Mouse (Mus musculus) lung, embryonic 15.5 days (tissue): ENCODE data around the gene Ankrd28. TPM values are rescaled to one million over a fixed set of nuclear protein-coding genes. Genes with fewer than 3 reads are reported as not detected.
A peak's percentile ranks its signal among the peaks of the same experiment; 100 is the strongest.

ENCODE experiments used
- ATAC-seq: fragments of 200-750 bp; cut with Nextera tagmentation; 2 replicates; pipeline ENCODE4 v1.8.0; 2017; ENCODE audit warnings: moderate number of reproducible peaks, borderline replicate concordance; ENCODE audit not compliant: low FRiP score, low TSS enrichment; ENCODE audit errors: extremely low read depth
- H3K27ac ChIP-seq: fragments of 300-500 bp; sonication (generic); 2 replicates; pipeline ENCODE4 v1.5.1; 2015; ENCODE audit warnings: moderate library complexity, mild to moderate bottlenecking, inconsistent platforms
- H3K27me3 ChIP-seq: fragments of 300-500 bp; sonication (generic); 2 replicates; pipeline ENCODE4 v1.6.1; 2015; ENCODE audit warnings: inconsistent platforms
- H3K36me3 ChIP-seq: fragments of 300-500 bp; sonication (generic); 2 replicates; pipeline ENCODE4 v1.6.1; 2015; ENCODE audit warnings: inconsistent platforms
- H3K4me1 ChIP-seq: fragments of 300-500 bp; sonication (generic); 2 replicates; pipeline ENCODE4 v1.6.1; 2015; ENCODE audit warnings: inconsistent platforms
- H3K4me2 ChIP-seq: fragments of 300-500 bp; sonication (generic); 2 replicates; pipeline ENCODE4 v1.6.1; 2015; ENCODE audit warnings: inconsistent platforms, mild to moderate bottlenecking, moderate library complexity
- H3K4me3 ChIP-seq: fragments of 300-500 bp; sonication (generic); 2 replicates; pipeline ENCODE4 v1.5.1; 2015; ENCODE audit warnings: mild to moderate bottlenecking, inconsistent platforms
- H3K9ac ChIP-seq: fragments of 300-500 bp; sonication (generic); 2 replicates; pipeline ENCODE4 v1.6.1; 2015; ENCODE audit warnings: inconsistent platforms
- H3K9me3 ChIP-seq: fragments of 300-500 bp; sonication (generic); 2 replicates; pipeline ENCODE4 v1.6.1; 2016; ENCODE audit warnings: inconsistent platforms
- WGBS: fragments of 180-500 bp; shearing (Covaris S2); methylation state at CpG from one replicate; pipeline ENCODE4 v1.1.7; 2015; 5-methylcytosine and 5-hydroxymethylcytosine counted together
- polyA plus RNA-seq: library from polyadenylated mRNA; unstranded; fragments of >200 nt; fragmentation: Nextera tagmentation; extraction: Ambion mirVana; gene quantifications from 2 replicates; pipeline ENCODE4 v1.2.1, GENCODE M21; 2015

Gene Ankrd28
- polyA plus RNA-seq, 1 experiment from 2014 or later = 7.9 TPM

DNA sequence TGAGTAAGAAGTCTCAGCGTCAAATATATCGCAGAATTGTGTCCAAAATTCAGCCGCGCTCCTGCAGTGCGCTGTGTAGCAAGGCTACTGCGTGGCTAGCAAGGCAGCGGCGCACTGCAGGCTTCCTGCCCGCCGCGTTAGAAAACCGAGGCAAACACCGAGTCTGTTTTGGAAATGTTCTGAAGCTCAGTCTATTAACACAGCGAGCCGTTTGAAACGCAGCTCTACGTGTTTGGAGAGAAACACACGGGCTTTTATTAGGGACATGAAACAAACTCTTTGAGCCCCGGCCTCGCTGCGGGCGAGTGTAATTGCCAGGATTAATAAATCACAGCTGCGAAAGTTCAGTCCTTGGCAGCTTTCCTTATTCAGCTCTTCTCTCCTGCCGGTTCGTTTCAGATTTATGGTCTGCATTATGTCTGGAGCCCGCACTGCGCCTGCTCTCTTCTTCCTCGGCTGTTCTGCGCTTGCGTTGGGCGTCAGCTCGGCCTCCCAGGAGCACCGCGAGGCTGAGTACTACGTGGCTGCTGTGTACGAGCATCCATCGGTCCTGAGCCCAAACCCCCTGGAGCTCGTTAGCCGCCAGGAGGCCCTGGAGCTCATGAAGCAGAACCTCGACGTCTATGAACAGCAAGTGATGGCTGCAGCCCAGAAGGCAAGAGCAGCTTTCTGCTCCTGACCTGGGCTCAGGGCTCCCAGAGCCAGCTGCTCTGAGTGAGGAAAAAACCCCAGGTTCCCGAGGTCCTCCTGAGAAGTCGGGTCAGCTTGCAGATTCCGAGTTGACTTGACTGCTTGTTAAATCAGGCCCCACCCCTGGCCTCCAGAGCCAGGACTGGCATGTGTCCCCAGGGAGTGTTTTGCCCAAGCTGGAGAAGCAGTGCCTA lies 168.5 kb downstream of the Ankrd28 start:
- Histone ChIP-seq H3K9ac (peak overlapping the region; percentile 48), H3K4me3 (peak overlapping the region; percentile 36), H3K4me2 (peak overlapping the region; percentile 76), H3K36me3 (peaks cover 2% of the 10 kb centered on the region; the same call in 1 of the 2 replicates), H3K9me3 (no peaks in the 10 kb centered on the region), H3K4me1 (peaks cover 66% of the 10 kb centered on the region), H3K27me3 (no peaks in the 10 kb centered on the region), H3K27ac (peak overlapping the region; percentile 96)
- WGBS = 5% methylated on average over 44 of the region's 44 CpGs
- peak; percentile 91 for ATAC-seq

DNA sequence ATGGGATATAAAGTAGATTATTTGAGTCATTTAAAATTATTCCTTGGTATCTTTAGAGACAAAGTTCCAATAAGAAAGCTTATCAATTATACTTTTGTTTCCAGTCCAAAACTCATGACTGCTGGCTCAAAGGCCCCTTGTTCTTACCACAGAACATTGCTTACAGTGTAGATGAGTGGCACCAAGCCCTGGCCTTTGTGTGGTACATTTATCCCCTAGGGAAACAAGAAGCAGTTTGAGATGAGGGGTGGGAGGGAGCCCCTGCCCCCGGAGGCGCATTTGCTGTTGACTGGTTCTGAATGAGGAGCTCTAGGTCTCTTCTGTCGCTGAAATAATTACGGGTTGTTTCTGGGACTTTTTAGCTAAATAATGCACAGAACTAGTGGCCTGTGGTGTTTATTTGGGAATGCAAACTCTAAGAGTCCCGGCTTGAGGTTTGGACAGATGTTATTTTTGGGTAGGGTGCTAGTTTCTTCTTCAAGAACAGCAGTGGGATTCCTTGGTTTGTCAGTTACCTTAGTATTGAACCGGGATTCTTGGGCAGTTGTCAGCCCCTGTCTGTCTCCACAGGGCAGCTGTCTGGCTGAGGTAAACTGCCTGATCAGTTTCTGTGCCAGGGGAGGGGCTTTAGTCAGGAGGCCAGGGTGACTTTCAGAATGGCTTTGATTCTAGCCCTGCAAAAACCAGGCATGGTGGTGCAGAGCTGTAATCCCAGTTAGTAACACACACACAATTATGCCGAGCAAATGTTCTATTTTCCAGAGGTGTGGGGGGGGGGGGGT lies 169.9 kb downstream of the Ankrd28 start:
- Histone ChIP-seq H3K4me2 (no peak overlapping the region), H3K4me1 (peaks cover 65% of the 10 kb centered on the region), H3K4me3 (no peak overlapping the region), H3K9me3 (no peaks in the 10 kb centered on the region), H3K27ac (peak overlapping the region; percentile 39; the same call in 1 of the 2 replicates), H3K9ac (no peak overlapping the region), H3K36me3 (no peaks in the 10 kb centered on the region), H3K27me3 (no peaks in the 10 kb centered on the region)
- no peak for ATAC-seq
- WGBS = 72% methylated on average over 7 of the region's 7 CpGs

DNA sequence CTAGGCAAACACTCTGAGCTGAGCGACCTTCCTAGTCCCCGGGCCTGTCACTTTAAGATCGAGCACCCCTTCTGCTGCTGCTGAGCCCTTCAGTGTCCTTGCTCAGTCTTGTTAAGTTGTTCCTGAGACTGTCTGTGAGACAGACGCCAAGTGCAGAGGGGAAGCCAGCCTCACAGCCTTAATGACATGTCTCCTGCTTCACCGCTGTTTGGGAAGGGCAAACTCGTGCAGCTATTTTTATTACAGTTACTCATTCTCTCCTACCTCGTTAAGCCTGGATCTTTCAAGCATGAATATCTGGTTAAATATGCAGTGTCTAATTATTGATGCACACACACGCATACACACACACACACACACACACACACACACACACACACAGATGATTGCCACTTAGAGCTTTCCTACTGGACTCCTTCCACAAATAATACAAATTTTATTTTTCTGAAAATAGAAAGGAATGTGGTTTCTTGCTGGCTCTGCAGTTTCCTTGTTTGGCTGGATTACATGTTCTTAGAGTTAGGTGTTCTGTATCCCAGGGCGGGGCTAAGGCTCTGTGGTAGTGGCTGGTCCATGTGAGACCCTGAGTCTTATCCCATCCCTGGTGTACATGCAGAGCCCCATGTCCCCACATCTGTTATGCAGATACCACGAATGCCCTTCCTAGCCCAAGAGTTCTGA lies 170.8 kb downstream of the Ankrd28 start:
- no peaks in the 10 kb centered on the region for H3K9me3 ChIP-seq
- 53% methylated on average over 10 of the region's 10 CpGs for WGBS
- H3K27me3 ChIP-seq = no peaks in the 10 kb centered on the region
- peak overlapping the region; percentile 61; the same call in 1 of the 2 replicates for H3K27ac ChIP-seq
- no peaks in the 10 kb centered on the region for H3K36me3 ChIP-seq
- no peak overlapping the region for H3K4me3 ChIP-seq
- no peak overlapping the region for H3K9ac ChIP-seq
- ATAC-seq = no peak
- peaks cover 56% of the 10 kb centered on the region for H3K4me1 ChIP-seq
- H3K4me2 ChIP-seq = no peak overlapping the region

DNA sequence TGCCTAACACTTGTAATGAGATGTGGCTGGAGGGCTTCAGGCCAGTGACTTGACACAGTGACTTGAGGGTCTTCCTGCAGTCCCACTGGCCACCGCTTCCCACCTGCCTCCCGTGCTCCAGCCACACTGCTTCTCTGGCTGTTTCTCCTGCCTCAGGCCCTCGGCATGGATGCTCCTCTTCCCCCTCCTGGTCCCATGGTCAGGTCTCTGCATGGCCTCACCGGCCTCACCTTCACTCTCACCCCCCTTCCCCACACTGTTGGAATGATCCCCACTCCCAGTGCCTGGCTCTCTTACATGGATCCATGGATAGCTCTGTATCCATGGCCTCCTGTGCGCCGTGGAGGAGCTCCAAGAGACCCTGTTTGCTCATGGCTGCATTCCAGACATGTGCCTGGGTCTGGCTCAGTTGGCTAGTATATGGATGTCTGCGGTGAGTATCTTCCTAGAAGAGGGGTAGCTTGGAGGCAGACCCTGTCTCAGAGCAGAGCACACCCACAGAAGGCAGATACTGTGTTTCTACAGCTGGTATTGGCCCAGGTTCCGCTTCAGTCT lies 172.2 kb downstream of the Ankrd28 start:
- 80% methylated on average over 8 of the region's 8 CpGs for WGBS
- H3K27me3 ChIP-seq = no peaks in the 10 kb centered on the region
- H3K36me3 ChIP-seq = no peaks in the 10 kb centered on the region
- H3K4me2 ChIP-seq = no peak overlapping the region
- peaks cover 42% of the 10 kb centered on the region for H3K4me1 ChIP-seq
- H3K4me3 ChIP-seq = no peak overlapping the region
- no peaks in the 10 kb centered on the region for H3K9me3 ChIP-seq
- H3K27ac ChIP-seq = no peak overlapping the region
- no peak overlapping the region for H3K9ac ChIP-seq
- ATAC-seq = no peak

DNA sequence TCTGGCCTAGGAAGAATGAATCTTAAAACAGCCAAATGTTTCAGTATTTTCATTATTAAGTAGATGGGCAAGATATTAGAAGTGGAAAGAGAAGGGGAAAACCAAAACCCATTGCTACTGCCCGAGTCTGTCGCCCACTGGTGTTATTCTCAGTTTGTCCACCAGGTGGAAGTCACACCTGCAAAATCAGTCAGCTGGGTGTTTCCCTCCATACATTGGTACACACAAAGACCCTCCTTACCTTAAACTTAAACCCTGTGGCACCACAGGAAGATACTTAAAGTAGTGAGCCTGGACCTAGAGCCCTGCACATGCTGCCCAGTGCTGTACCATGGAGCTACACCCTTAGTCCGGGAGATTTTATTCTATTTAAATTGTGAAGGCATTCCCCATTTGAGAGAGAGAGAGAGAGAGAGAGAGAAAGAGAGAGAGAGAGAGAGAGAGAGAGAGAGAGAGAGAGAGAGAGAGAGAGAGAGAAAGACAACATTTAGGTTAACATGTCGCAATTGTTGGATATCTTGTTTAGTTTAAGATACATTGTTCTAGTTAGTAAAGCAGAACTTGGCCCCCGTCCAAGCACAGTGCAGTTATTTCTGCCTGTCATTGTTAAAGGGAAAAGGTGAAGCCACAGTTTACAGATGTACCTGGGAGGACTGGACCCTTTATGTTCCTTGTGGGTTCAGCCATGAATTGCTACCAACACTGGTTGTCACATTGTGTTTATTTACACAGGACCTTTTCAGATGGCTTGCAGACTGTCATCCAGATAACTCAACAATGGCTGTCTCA lies 173.4 kb downstream of the Ankrd28 start:
- no peak overlapping the region for H3K27ac ChIP-seq
- no peak overlapping the region for H3K4me2 ChIP-seq
- no peak overlapping the region for H3K9ac ChIP-seq
- H3K4me3 ChIP-seq = no peak overlapping the region
- H3K27me3 ChIP-seq = no peaks in the 10 kb centered on the region
- WGBS = 29% methylated on average over 5 of the region's 5 CpGs
- no peaks in the 10 kb centered on the region for H3K36me3 ChIP-seq
- ATAC-seq = no peak
- no peaks in the 10 kb centered on the region for H3K9me3 ChIP-seq
- peaks cover 34% of the 10 kb centered on the region for H3K4me1 ChIP-seq

DNA sequence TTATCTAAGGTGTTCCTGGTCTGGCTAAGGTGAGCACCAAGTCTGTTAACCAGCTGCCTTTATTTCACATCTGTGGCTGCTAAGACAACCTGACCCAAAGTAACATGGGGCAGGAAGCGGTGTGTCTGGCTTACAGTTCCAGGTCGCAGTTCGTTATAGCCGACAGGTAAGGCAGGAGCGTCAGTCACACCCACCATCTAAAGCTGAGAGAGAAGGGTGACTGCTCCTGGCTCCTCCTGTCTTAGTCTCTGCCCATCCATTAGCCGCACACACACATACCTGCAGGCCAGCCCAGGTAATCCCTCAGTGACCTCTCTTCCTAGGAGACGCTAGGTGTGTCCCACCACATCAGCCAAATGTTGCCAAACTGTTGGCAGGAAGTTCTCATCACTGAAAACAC lies 174.1 kb downstream of the Ankrd28 start:
- H3K27ac ChIP-seq = no peak overlapping the region
- no peaks in the 10 kb centered on the region for H3K36me3 ChIP-seq
- WGBS = 62% methylated on average over 7 of the region's 7 CpGs
- no peak for ATAC-seq
- H3K9me3 ChIP-seq = no peaks in the 10 kb centered on the region
- no peak overlapping the region for H3K9ac ChIP-seq
- no peak overlapping the region for H3K4me3 ChIP-seq
- H3K4me1 ChIP-seq = peaks cover 31% of the 10 kb centered on the region
- no peaks in the 10 kb centered on the region for H3K27me3 ChIP-seq
- H3K4me2 ChIP-seq = no peak overlapping the region

DNA sequence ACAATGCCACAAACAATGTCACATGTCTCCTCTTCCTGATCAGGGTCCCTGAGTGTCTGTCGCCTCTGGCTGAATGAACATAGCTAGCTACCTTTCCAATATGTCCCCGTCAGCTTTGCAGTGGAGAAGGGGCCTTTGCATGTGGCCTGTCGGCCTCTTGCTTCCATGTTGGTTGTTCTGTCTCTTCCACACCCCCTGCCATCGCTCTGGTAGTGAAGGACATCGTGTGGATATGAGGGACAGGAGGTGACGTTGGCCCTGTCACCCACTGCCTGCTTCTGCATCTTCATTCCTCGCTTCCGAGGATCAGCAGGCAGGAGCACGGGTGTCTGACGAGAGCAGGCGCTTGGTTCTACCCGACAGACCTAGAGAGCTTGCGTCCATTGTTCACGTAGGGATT lies 175.0 kb downstream of the Ankrd28 start:
- ATAC-seq = no peak
- Histone ChIP-seq H3K4me2 (no peak overlapping the region), H3K27me3 (no peaks in the 10 kb centered on the region), H3K4me3 (no peak overlapping the region), H3K4me1 (peaks cover 26% of the 10 kb centered on the region), H3K36me3 (no peaks in the 10 kb centered on the region), H3K9ac (no peak overlapping the region), H3K27ac (no peak overlapping the region), H3K9me3 (peaks cover 2% of the 10 kb centered on the region; the same call in 1 of the 2 replicates)
- 78% methylated on average over 14 of the region's 14 CpGs for WGBS

DNA sequence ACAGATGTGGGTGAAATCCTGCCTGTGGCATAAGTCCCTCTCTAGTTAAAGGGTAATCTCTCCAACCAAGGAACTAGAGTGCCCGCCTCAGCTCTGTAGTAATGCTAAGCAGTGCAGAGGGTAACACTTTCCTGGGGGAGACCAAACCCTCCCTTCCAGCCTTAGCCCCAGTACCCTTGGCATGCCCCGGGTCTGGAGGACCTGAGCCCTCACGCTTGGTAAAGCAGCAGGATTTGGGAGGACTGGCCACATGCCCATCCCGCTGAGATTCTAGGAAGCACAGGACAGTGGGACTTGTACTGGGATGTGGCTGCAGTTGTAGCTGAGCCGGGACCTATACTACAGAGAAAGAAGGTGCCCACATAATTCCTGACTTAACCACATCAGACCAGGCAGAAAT lies 175.6 kb downstream of the Ankrd28 start:
- H3K4me2 ChIP-seq = no peak overlapping the region
- no peak overlapping the region for H3K27ac ChIP-seq
- H3K9me3 ChIP-seq = peaks cover 4% of the 10 kb centered on the region; the same call in 1 of the 2 replicates
- no peak overlapping the region for H3K4me3 ChIP-seq
- H3K36me3 ChIP-seq = no peaks in the 10 kb centered on the region
- WGBS = 86% methylated on average over 5 of the region's 5 CpGs
- no peaks in the 10 kb centered on the region for H3K27me3 ChIP-seq
- no peak overlapping the region for H3K9ac ChIP-seq
- H3K4me1 ChIP-seq = peaks cover 20% of the 10 kb centered on the region
- no peak for ATAC-seq

DNA sequence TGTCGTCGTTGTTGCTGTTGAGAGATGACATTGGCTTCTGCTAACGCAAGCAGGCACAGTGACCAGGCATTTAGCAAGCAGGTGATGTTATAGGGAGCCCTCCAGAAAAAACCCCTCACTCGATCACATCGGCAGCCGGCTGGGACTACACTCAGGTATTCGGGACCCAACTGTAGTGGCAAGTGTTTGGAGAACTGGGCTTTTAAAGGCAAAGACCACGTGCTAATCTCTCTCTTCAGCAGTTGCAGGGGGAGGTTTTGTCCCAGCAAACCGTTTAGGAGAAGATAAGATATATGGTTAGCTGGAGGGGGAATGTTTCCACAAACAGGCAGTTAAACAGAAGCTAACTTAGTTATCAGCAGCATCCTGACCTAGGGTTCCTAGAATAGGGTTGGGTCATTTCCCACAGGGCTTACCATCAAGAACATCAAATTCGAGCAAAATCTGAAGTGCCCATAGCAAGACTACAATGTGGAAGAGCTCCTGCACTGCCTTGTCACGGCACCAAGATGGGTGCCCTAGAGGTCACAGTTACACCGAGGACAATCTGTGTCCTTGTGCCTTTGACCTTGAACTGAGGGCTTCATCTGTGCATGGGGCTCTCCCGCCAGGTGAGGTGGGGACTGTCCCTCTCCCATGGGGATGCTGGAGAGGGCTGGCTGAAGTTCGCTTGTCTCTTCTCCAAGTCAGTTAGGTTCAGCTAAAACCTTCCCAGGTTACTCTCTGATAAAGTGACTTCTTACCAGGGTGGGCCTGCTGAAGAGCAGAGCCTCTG lies 177.2 kb downstream of the Ankrd28 start:
- peaks cover 4% of the 10 kb centered on the region; the same call in 1 of the 2 replicates for H3K9me3 ChIP-seq
- no peak overlapping the region for H3K4me2 ChIP-seq
- no peak overlapping the region for H3K9ac ChIP-seq
- H3K4me1 ChIP-seq = peaks cover 13% of the 10 kb centered on the region
- no peak for ATAC-seq
- no peak overlapping the region for H3K27ac ChIP-seq
- H3K27me3 ChIP-seq = no peaks in the 10 kb centered on the region
- 70% methylated on average over 14 of the region's 14 CpGs for whole genome bisulfite sequencing
- no peaks in the 10 kb centered on the region for H3K36me3 ChIP-seq
- no peak overlapping the region for H3K4me3 ChIP-seq

DNA sequence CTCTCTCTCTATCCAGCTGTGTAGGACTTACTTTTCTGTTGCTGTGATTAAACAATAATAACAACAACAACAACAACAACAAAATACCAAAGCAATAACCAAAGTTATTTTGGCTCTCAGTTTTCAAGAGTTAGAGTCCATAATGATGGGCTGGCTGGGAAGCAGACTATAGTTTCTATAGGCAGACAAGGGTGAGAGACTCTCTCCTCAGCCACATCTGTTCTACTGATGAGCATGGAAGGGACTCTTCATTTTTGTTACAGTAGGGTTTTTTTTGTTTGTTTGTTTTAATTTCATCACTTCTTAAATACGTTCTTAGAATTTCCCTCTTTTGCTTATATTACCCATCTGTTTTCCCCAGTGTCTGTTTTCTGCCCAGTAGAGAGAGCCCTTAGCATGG lies 177.8 kb downstream of the Ankrd28 start:
- no peak for ATAC-seq
- Histone ChIP-seq H3K27me3 (no peaks in the 10 kb centered on the region), H3K27ac (no peak overlapping the region), H3K4me2 (no peak overlapping the region), H3K9me3 (peaks cover 4% of the 10 kb centered on the region; the same call in 1 of the 2 replicates), H3K9ac (no peak overlapping the region), H3K4me1 (peaks cover 12% of the 10 kb centered on the region), H3K4me3 (no peak overlapping the region), H3K36me3 (no peaks in the 10 kb centered on the region)
- WGBS = 55% methylated on average over 1 of the region's 1 CpGs
